Mouse (Mus musculus) C2C12 (cell line): ENCODE data around the gene Crb1. TPM values are rescaled to one million over a fixed set of nuclear protein-coding genes. Genes with fewer than 3 reads are reported as not detected.

Experiments
- H3K27me3 ChIP-seq: one replicate; pipeline ENCODE4 v1.6.1; 2011; ENCODE audit not compliant: control insufficient read depth, insufficient read depth, insufficient read length
- H3K36me3 ChIP-seq: one replicate; pipeline ENCODE4 v1.6.1; 2011; ENCODE audit not compliant: control insufficient read depth, insufficient read depth
- H3K4me3 ChIP-seq: one replicate; pipeline ENCODE4 v1.5.1; 2011; ENCODE audit warnings: mild to moderate bottlenecking, control low read depth; ENCODE audit not compliant: poor library complexity, insufficient read depth, severe bottlenecking
- H3K79me2 ChIP-seq: one replicate; pipeline ENCODE4 v1.6.1; 2011; ENCODE audit not compliant: control insufficient read depth, insufficient read depth
- H3K79me3 ChIP-seq: one replicate; pipeline ENCODE4 v1.6.1; 2011; ENCODE audit warnings: low read depth, control low read depth
- H3ac ChIP-seq: one replicate; pipeline ENCODE3; 2011; ENCODE audit warnings: low read depth; ENCODE audit not compliant: control insufficient read depth, insufficient read length
- CEBPB ChIP-seq: IDR thresholded peaks from one replicate; pipeline ENCODE4 v1.6.1; 2011; ENCODE audit warnings: low read depth, mild to moderate bottlenecking, control low read depth, moderate library complexity
- CTCF ChIP-seq: IDR thresholded peaks from one replicate; pipeline ENCODE4 v1.5.1; 2011; ENCODE audit not compliant: control insufficient read depth, insufficient read depth, insufficient read length
- FOSL1 ChIP-seq: IDR thresholded peaks from one replicate; pipeline ENCODE4 v1.8.0; 2011; ENCODE audit warnings: mild to moderate bottlenecking, low read length; ENCODE audit not compliant: poor library complexity, insufficient read depth, severe bottlenecking
- MAX ChIP-seq: IDR thresholded peaks from one replicate; pipeline ENCODE4 v1.6.1; 2011; ENCODE audit warnings: mild to moderate bottlenecking, control low read depth
- MYOD1 ChIP-seq: IDR thresholded peaks from one replicate; pipeline ENCODE4 v1.6.1; 2011; ENCODE audit warnings: low read depth; ENCODE audit not compliant: control insufficient read depth, insufficient read length
- MYOG ChIP-seq: IDR thresholded peaks from one replicate; pipeline ENCODE4 v1.6.1; 2011; ENCODE audit not compliant: control insufficient read depth, insufficient read length; ENCODE audit errors: extremely low read depth
- USF1 ChIP-seq: IDR thresholded peaks from one replicate; pipeline ENCODE4 v1.6.1; 2011; ENCODE audit warnings: low read depth, mild to moderate bottlenecking, control low read depth, moderate library complexity
- polyA plus RNA-seq: library from polyadenylated mRNA; unstranded; fragments of >200 nt; fragmentation: generic; extraction: Trizol; gene quantifications from one replicate; pipeline ENCODE4 v1.2.1, GENCODE M21; 2012; ENCODE audit warnings: missing spikeins

The Crb1 gene
- polyA plus RNA-seq, 1 experiment = not detected

- Histone ChIP-seq H3ac (no peak overlapping the region), H3K4me3 (no peak overlapping the region), H3K27me3 (no peaks in the 10 kb centered on the region), H3K79me2 (no peaks in the 10 kb centered on the region), H3K79me3 (no peaks in the 10 kb centered on the region), H3K36me3 (no peaks in the 10 kb centered on the region)
- no peak for TF ChIP-seq MYOG
- no peak for TF ChIP-seq USF1
- TF ChIP-seq CTCF = no peak
- no peak for TF ChIP-seq FOSL1
- TF ChIP-seq CEBPB = no peak
- TF ChIP-seq MAX = no peak
- no peak for TF ChIP-seq MYOD1
Observed at GRCm38 (mm10) chr1:139252041-139252440, 124.9 kb downstream of the Crb1 start.

GRCm38 (mm10) chr1:139249159-139249558 is 127.7 kb downstream of the Crb1 start:
- no peaks in the 10 kb centered on the region for H3K79me3 ChIP-seq

DNA sequence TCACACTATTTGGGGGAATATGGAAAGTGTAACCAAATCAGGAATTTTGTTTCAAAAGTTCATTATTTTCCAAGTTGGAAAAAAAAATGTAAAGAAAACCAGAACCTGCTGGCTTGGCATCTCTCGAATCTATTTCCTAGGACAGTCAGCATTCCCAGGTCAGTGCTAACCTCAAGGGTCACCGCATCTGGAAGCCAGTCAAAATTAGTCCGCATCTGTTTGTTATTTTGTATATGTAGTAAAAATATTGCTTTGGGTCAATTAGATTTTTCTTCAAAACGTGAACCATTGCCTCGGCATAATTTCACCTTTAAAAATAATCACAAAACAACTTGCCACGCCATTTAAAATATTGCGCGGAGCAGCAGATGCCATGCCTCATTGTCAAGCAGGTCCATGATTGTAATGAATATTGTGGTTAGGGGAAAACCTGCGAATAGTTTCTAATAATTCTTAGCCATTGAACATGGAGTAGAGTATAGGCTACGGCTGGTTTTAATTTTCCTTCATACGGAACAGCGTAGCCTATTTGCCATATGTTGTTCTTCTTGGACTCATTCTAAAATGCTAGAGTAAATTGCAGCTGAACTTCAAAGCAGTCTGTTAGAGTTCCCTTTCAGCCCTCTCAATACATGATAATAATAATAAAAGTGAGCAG is 130.0 kb downstream of the Crb1 start:
- Histone ChIP-seq H3K36me3 (no peaks in the 10 kb centered on the region), H3K79me2 (no peaks in the 10 kb centered on the region), H3K27me3 (no peaks in the 10 kb centered on the region), H3K4me3 (no peak overlapping the region), H3K79me3 (no peaks in the 10 kb centered on the region), H3ac (no peak overlapping the region)
- TF ChIP-seq MAX (no peak), MYOD1 (no peak), CEBPB (no peak), FOSL1 (no peak), MYOG (no peak), CTCF (no peak), USF1 (no peak)

More at GRCm38 (mm10) chr1:139249159-139249558, 127.7 kb downstream of the Crb1 start:
- Histone ChIP-seq H3K27me3 (no peaks in the 10 kb centered on the region), H3K4me3 (no peak overlapping the region), H3K36me3 (no peaks in the 10 kb centered on the region), H3K79me2 (no peaks in the 10 kb centered on the region), H3ac (no peak overlapping the region)
- TF ChIP-seq MYOD1 (no peak), MAX (no peak), MYOG (no peak), USF1 (no peak), CEBPB (no peak), FOSL1 (no peak), CTCF (no peak)

GRCm38 (mm10) chr1:139236794-139237193 is 140.1 kb downstream of the Crb1 start:
- Histone ChIP-seq H3K4me3 (no peak overlapping the region), H3K79me2 (no peaks in the 10 kb centered on the region), H3K36me3 (no peaks in the 10 kb centered on the region), H3K27me3 (no peaks in the 10 kb centered on the region), H3ac (no peak overlapping the region), H3K79me3 (no peaks in the 10 kb centered on the region)
- no peak for TF ChIP-seq MAX
- no peak for TF ChIP-seq USF1
- TF ChIP-seq CEBPB = no peak
- TF ChIP-seq MYOD1 = no peak
- TF ChIP-seq CTCF = no peak
- TF ChIP-seq MYOG = no peak
- no peak for TF ChIP-seq FOSL1

GRCm38 (mm10) chr1:139234611-139235568 is 142.0 kb downstream of the Crb1 start:
- TF ChIP-seq CTCF (no peak), USF1 (no peak), FOSL1 (no peak), MYOD1 (no peak), CEBPB (no peak), MAX (no peak), MYOG (no peak)
- Histone ChIP-seq H3ac (no peak overlapping the region), H3K79me2 (no peaks in the 10 kb centered on the region), H3K36me3 (no peaks in the 10 kb centered on the region), H3K27me3 (no peaks in the 10 kb centered on the region), H3K79me3 (no peaks in the 10 kb centered on the region), H3K4me3 (no peak overlapping the region)
